Mouse (Mus musculus) brain, embryonic 14.5 days (tissue): ENCODE data around the gene Pigp.

Experiments
- CTCF ChIP-seq: fragments of 200-500 bp; IDR thresholded peaks from 2 replicates; pipeline ENCODE4 v1.5.1; 2012; ENCODE audit warnings: inconsistent platforms, mild to moderate bottlenecking, moderate library complexity, borderline replicate concordance; ENCODE audit not compliant: insufficient read depth, insufficient read length; ENCODE audit errors: extremely low read depth
- POLR2A ChIP-seq: fragments of 200-500 bp; IDR thresholded peaks from 2 replicates; pipeline ENCODE4 v1.6.1; 2012; ENCODE audit warnings: mild to moderate bottlenecking, inconsistent platforms, borderline replicate concordance; ENCODE audit not compliant: poor library complexity, insufficient read depth, insufficient read length, severe bottlenecking; ENCODE audit errors: extremely low read depth

DNA sequence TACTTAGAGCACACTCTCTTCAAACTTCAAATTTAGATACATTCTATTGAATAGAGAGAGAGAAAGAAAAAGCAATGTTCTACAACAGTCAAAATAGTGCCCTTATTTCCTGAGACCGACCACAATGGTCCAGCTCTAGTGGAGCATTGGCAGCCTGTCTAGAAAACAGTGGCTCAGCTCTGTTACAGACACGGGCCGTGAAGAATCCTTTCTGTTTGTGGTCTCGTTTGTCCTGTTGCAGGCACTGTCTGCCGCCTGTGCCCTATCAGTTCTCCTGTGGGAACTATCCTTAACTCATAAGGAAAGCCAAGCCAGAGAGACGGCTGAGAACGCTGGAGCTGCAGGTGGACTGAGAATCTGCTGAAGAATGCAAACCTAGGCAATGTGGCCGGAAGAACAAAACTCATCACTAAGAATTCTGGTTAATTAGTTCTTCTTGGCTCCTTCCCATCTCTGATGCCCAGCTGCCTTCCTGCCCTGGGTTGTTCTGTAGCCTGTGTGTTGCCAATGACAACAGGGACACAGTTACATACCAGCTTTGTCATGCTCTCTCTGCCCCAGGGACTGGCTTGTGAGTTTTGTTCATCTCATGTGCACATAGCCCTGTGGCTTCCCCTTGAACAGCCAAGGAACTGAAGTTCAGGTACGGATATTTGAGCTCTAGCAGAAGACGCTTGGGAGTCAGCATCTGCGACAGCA is 21.9 kb downstream of the Pigp start:
- TF ChIP-seq CTCF (no peak), POLR2A (no peak)
